Mouse (Mus musculus) intestine, embryonic 16.5 days (tissue): ENCODE measurements around the gene Ptges2. TPM values are rescaled to one million over a fixed set of nuclear protein-coding genes. Genes with fewer than 3 reads are reported as not detected.

ENCODE experiments used
- ATAC-seq: fragments of 200-750 bp; cut with Nextera tagmentation; 2 replicates; pipeline ENCODE4 v1.8.0; 2017; ENCODE audit warnings: moderate TSS enrichment, moderate library complexity
- H3K27ac ChIP-seq: fragments of 300-500 bp; sonication (generic); 2 replicates; pipeline ENCODE4 v1.5.1; 2014; ENCODE audit warnings: mild to moderate bottlenecking, low read length
- H3K27me3 ChIP-seq: fragments of 300-500 bp; sonication (generic); replicated peaks from 2 replicates; pipeline ENCODE4 v1.6.1; 2014; ENCODE audit warnings: low read length, control low read depth, mixed read lengths; ENCODE audit not compliant: control insufficient read depth, insufficient read depth
- H3K36me3 ChIP-seq: fragments of 300-500 bp; sonication (generic); 2 replicates; pipeline ENCODE4 v1.6.1; 2014; ENCODE audit warnings: low read length, control low read depth; ENCODE audit not compliant: control insufficient read depth, insufficient read depth
- H3K4me1 ChIP-seq: fragments of 300-500 bp; sonication (generic); 2 replicates; pipeline ENCODE4 v1.6.1; 2014; ENCODE audit warnings: low read length, control low read depth, mixed read lengths; ENCODE audit not compliant: control insufficient read depth, insufficient read depth
- H3K4me2 ChIP-seq: fragments of 300-500 bp; sonication (generic); 2 replicates; pipeline ENCODE4 v1.6.1; 2014; ENCODE audit warnings: low read depth, low read length, control low read depth
- H3K4me3 ChIP-seq: fragments of 300-500 bp; sonication (generic); 2 replicates; pipeline ENCODE4 v1.5.1; 2014; ENCODE audit warnings: mild to moderate bottlenecking, low read length
- H3K9ac ChIP-seq: fragments of 300-500 bp; sonication (generic); 2 replicates; pipeline ENCODE4 v1.6.1; 2014; ENCODE audit warnings: low read depth, low read length
- H3K9me3 ChIP-seq: fragments of 300-500 bp; sonication (generic); 2 replicates; pipeline ENCODE4 v1.6.1; 2016; ENCODE audit warnings: low read length, control low read depth; ENCODE audit not compliant: control insufficient read depth
- WGBS: fragments of 180-500 bp; shearing (Covaris S2); extraction: QIAGEN DNeasy Blood & Tissue Kit; methylation state at CpG from one replicate; pipeline ENCODE4 v1.1.7; 2014; 5-methylcytosine and 5-hydroxymethylcytosine counted together
- polyA plus RNA-seq: library from polyadenylated mRNA; unstranded; fragments of >200 nt; fragmentation: Nextera tagmentation; extraction: Ambion mirVana; gene quantifications from 2 replicates; pipeline ENCODE4 v1.2.1, GENCODE M21; 2015

Gene Ptges2
- polyA plus RNA-seq, 1 experiment from 2014 or later = 49.8 TPM

- no peak overlapping the region for H3K4me3 ChIP-seq
- H3K36me3 ChIP-seq = peaks cover 5% of the 10 kb centered on the region; the same call in 1 of the 2 replicates
- no peak for ATAC-seq
- no peak overlapping the region for H3K27ac ChIP-seq
- no peak overlapping the region for H3K9ac ChIP-seq
- no peak overlapping the region for H3K4me2 ChIP-seq
- peaks cover 6% of the 10 kb centered on the region; the same call in 1 of the 2 replicates for H3K4me1 ChIP-seq
- no peaks in the 10 kb centered on the region for H3K27me3 ChIP-seq
- no peaks in the 10 kb centered on the region for H3K9me3 ChIP-seq
- 85% methylated on average over 7 of the region's 7 CpGs for WGBS
These were observed 11.6 kb downstream of the Ptges2 start for GRCm38 (mm10) chr2:32407144-32407824.

- Histone ChIP-seq H3K36me3 (peaks cover under 1% of the 10 kb centered on the region; the same call in 1 of the 2 replicates), H3K9ac (peak overlapping the region; percentile 21; the same call in 1 of the 2 replicates), H3K4me3 (no peak overlapping the region), H3K4me2 (no peak overlapping the region), H3K9me3 (no peaks in the 10 kb centered on the region), H3K4me1 (peaks cover 6% of the 10 kb centered on the region; the same call in 1 of the 2 replicates), H3K27me3 (no peaks in the 10 kb centered on the region), H3K27ac (no peak overlapping the region; the same call in 1 of the 2 replicates)
- ATAC-seq = peak; percentile 55
- 63% methylated on average over 25 of the region's 25 CpGs for WGBS
These were observed 13.0 kb downstream of the Ptges2 start for GRCm38 (mm10) chr2:32408429-32409424.

- no peak overlapping the region for H3K4me3 ChIP-seq
- 85% methylated on average over 7 of the region's 7 CpGs for WGBS
- no peak overlapping the region for H3K9ac ChIP-seq
- no peak overlapping the region for H3K4me2 ChIP-seq
- H3K36me3 ChIP-seq = peaks cover 20% of the 10 kb centered on the region
- no peaks in the 10 kb centered on the region for H3K27me3 ChIP-seq
- H3K4me1 ChIP-seq = peaks cover 6% of the 10 kb centered on the region; the same call in 1 of the 2 replicates
- H3K9me3 ChIP-seq = no peaks in the 10 kb centered on the region
- no peak overlapping the region for H3K27ac ChIP-seq
- ATAC-seq = no peak
These were observed 15.7 kb downstream of the Ptges2 start for GRCm38 (mm10) chr2:32411407-32411806.

- Histone ChIP-seq H3K4me1 (peaks cover 6% of the 10 kb centered on the region; the same call in 1 of the 2 replicates), H3K27ac (no peak overlapping the region), H3K36me3 (peaks cover 27% of the 10 kb centered on the region), H3K27me3 (no peaks in the 10 kb centered on the region), H3K9me3 (no peaks in the 10 kb centered on the region), H3K4me3 (no peak overlapping the region), H3K9ac (no peak overlapping the region), H3K4me2 (no peak overlapping the region)
- WGBS = 85% methylated on average over 6 of the region's 6 CpGs
- no peak for ATAC-seq
These were observed 17.2 kb downstream of the Ptges2 start for GRCm38 (mm10) chr2:32412742-32413531.

GRCm38 (mm10) chr2:32413936-32414335 lies 18.2 kb downstream of the Ptges2 start:
- ATAC-seq = no peak
- 57% methylated on average over 5 of the region's 5 CpGs for WGBS
- Histone ChIP-seq H3K36me3 (peaks cover 27% of the 10 kb centered on the region), H3K4me2 (no peak overlapping the region), H3K9ac (no peak overlapping the region), H3K27me3 (no peaks in the 10 kb centered on the region), H3K9me3 (no peaks in the 10 kb centered on the region), H3K27ac (no peak overlapping the region), H3K4me1 (peaks cover 2% of the 10 kb centered on the region; the same call in 1 of the 2 replicates), H3K4me3 (no peak overlapping the region)

GRCm38 (mm10) chr2:32415801-32416200 lies 20.1 kb downstream of the Ptges2 start:
- Histone ChIP-seq H3K9ac (no peak overlapping the region), H3K4me2 (no peak overlapping the region), H3K27me3 (no peaks in the 10 kb centered on the region), H3K4me3 (no peak overlapping the region), H3K27ac (no peak overlapping the region), H3K9me3 (no peaks in the 10 kb centered on the region), H3K4me1 (peaks cover 6% of the 10 kb centered on the region; the same call in 1 of the 2 replicates), H3K36me3 (peaks cover 31% of the 10 kb centered on the region)
- no peak for ATAC-seq
- WGBS = 93% methylated on average over 12 of the region's 12 CpGs

- ATAC-seq = no peak
- WGBS = 76% methylated on average over 2 of the region's 2 CpGs
- H3K36me3 ChIP-seq = peaks cover 31% of the 10 kb centered on the region
These were observed 20.9 kb downstream of the Ptges2 start for GRCm38 (mm10) chr2:32416556-32416955.

GRCm38 (mm10) chr2:32417486-32417885 lies 21.8 kb downstream of the Ptges2 start:
- Histone ChIP-seq H3K4me1 (peaks cover 14% of the 10 kb centered on the region; the same call in 1 of the 2 replicates), H3K9me3 (no peaks in the 10 kb centered on the region), H3K9ac (no peak overlapping the region), H3K36me3 (peaks cover 31% of the 10 kb centered on the region), H3K27ac (no peak overlapping the region), H3K4me3 (no peak overlapping the region), H3K27me3 (no peaks in the 10 kb centered on the region), H3K4me2 (no peak overlapping the region)
- 89% methylated on average over 8 of the region's 8 CpGs for WGBS
- no peak for ATAC-seq

More at GRCm38 (mm10) chr2:32416556-32416955, 20.9 kb downstream of the Ptges2 start:
- Histone ChIP-seq H3K4me2 (no peak overlapping the region), H3K27me3 (no peaks in the 10 kb centered on the region), H3K27ac (no peak overlapping the region), H3K4me3 (no peak overlapping the region), H3K9me3 (no peaks in the 10 kb centered on the region), H3K9ac (no peak overlapping the region), H3K4me1 (peaks cover 7% of the 10 kb centered on the region; the same call in 1 of the 2 replicates)
